8 mouse cellular contexts compared by ENCODE assay signal in the genomic region with DNA sequence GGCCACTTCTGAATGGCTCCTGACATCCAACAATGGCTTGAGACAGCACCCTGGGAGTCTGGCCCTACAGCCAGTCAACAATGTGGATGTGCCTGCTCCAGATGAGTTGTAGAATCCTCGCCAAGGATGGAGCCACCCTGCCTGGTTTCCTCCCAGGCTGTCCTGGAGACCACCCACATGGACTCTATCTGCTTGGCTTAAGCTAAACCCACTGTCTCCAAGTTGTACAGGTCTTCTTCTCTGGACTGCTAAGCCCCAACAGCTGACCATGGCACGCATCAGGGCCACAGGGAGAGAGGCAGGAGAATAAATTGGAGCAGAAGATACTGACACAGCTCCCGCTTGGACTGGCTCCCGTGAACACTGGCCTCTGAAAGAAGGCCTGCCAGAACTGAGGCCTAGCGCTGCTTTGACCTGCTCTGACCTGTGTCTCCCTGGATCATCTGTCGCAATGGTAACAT. TPM values are rescaled to one million over a fixed set of nuclear protein-coding genes. Genes with fewer than 3 reads are reported as not detected.
DNase-seq lines count a peak whose midpoint lies in the region; ATAC-seq and TF ChIP-seq lines count a peak whose summit lies in the region.

No protein-coding gene starts in this region.

- no peaks in the 10 kb centered on the region for H3K27me3 ChIP-seq in stomach, postnatal 0 days (ENCODE audit: control insufficient read depth, insufficient read depth, low read length)

- no peak overlapping the region for H3K4me2 ChIP-seq in stomach, postnatal 0 days (replicated peaks; ENCODE audit: low read depth)

- ATAC-seq in stomach, postnatal 0 days (ENCODE audit: low FRiP score, low TSS enrichment), result peak; percentile 56; the same call in 1 of the 2 replicates

- intact Hi-C loops in left cerebral cortex, postnatal 36 days (cut with DNase I), result no loop called here

- no peaks in the 10 kb centered on the region for H3K36me3 ChIP-seq in stomach, postnatal 0 days (ENCODE audit: control insufficient read depth, insufficient read depth, low read length)

- no peak for TF ChIP-seq EP300 in stomach, postnatal 0 days (optimal IDR thresholded peaks at IDR 0.05)

- H3K9me3 ChIP-seq in stomach, postnatal 0 days (ENCODE audit: control insufficient read depth, low read length), result no peaks in the 10 kb centered on the region

- H3K9ac ChIP-seq in stomach, postnatal 0 days (ENCODE audit: low read length), result no peak overlapping the region

- WGBS in stomach, postnatal 0 days, result 64% methylated on average over 6 of the region's 6 CpGs

- no peaks in the 10 kb centered on the region for H3K4me1 ChIP-seq in stomach, postnatal 0 days (replicated peaks; ENCODE audit: control insufficient read depth, insufficient read depth)

- peak; percentile 56 for DNase-seq in adrenal gland, adult 2 months
- DNase-seq in adrenal gland, postnatal 4 days (ENCODE audit: low spot score in 2 of 2), result no peak
- peak; percentile 39 for DNase-seq in ovary, postnatal 36 days (ENCODE audit: low spot score)
- no peak for DNase-seq in ovary, adult 18-20 months (ENCODE audit: low spot score)
- peak; percentile 58 to 63 for DNase-seq in heart, adult 9 months (ENCODE audit: low spot score in 2 of 2)
- DNase-seq in stomach, postnatal 0 days (ENCODE audit: low spot score), result no peak
- DNase-seq in layer of hippocampus, adult 11-12 months (ENCODE audit: low spot score), result no peak
- no peak for DNase-seq in left cerebral cortex, postnatal 36 days (ENCODE audit: low spot score in 2 of 2)

- no peak for TF ChIP-seq CTCF in stomach, postnatal 0 days (IDR thresholded peaks at IDR 0.05; ENCODE audit: low read depth)

- peak overlapping the region; percentile 69 for H3K27ac ChIP-seq in stomach, postnatal 0 days (replicated peaks)

- no peak overlapping the region for H3K4me3 ChIP-seq in stomach, postnatal 0 days (ENCODE audit: low read depth, low read length)

RNA-seq across cellular contexts. Expression of a gene that starts 32.6 kb away (rescaled TPM):
- total RNA-seq in adrenal gland, adult 2 months (2021), result 100 to 1,000 TPM; 275 to 347 TPM
- 186 and 248 TPM in 2 replicates for polyA plus RNA-seq in adrenal gland, adult 2 months (2012; rRNA removed)
- 100 to 1,000 TPM; 248 to 278 TPM for total RNA-seq in adrenal gland, postnatal 4 days (2021)
- 10.5 and 11.7 TPM in 2 replicates for polyA plus RNA-seq in stomach, postnatal 0 days (2015; fragmentation: Nextera tagmentation; extraction: Ambion mirVana)
- 10 to 100 TPM; 41.2 to 43.3 TPM for total RNA-seq in left cerebral cortex, postnatal 36 days (2021)

Comparison
In these comparisons a context has a peak if more than half of its experiments do, and no peak if none do; other contexts are left out.
1. DNase-seq: peak in adrenal gland, adult 2 months (single experiment), ovary, postnatal 36 days (single experiment) and heart, adult 9 months (2 of 2); none in adrenal gland, postnatal 4 days (0 of 2), ovary, adult 18-20 months (single experiment), stomach, postnatal 0 days (single experiment), layer of hippocampus, adult 11-12 months (single experiment) and left cerebral cortex, postnatal 36 days (0 of 2).
2. RNA of a gene that starts 32.6 kb away (total RNA-seq): 275 to 347 TPM in adrenal gland, adult 2 months and 248 to 278 TPM in adrenal gland, postnatal 4 days; 41.2 to 43.3 TPM in left cerebral cortex, postnatal 36 days; every median in the first group is over 4 times any median in the second.